Mouse (Mus musculus) natural killer cell, adult 2 months (primary cell): Measurements from ENCODE around the gene Sptb.
A peak's percentile ranks its signal among the peaks of the same experiment; 100 is the strongest.

Experiments used
- DNase-seq, 2 experiments: peaks; one replicate each; pipeline ENCODE4 v3.0.0; 2022; ENCODE audit warnings: low spot score in 2 of 2

The Sptb gene

DNA sequence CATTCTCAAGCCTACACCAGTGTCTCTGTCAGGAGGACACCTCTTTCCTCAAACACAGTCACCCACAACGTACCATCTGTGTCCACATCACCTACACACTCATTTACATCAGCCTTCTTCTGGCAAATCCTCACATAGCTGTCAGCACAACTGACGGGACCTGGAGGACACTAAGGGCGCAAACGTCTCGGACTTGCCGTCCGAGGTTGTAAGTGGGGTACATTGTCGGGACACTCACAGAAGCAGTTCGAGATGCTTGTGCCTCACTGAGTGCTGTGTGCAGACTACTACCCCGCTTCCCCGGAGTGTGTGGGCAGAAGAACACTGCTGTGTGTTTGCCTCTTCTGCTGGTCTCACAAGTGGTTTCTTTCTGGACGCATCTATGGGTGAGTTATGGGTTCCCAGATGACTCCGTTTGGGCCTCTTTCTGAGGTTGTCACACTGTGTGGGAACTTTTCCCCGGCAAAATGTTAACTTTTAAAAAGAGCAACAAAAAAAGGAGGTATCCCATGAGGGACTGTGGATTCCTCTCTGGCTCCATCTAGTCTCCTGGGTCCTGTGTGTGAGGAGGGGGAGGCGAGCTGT lies 164.5 kb downstream of the Sptb start:
- DNase-seq, result no peak

GRCm38 (mm10) chr12:76541879-76542278 lies 168.5 kb downstream of the Sptb start:
- no peak for DNase-seq

DNA sequence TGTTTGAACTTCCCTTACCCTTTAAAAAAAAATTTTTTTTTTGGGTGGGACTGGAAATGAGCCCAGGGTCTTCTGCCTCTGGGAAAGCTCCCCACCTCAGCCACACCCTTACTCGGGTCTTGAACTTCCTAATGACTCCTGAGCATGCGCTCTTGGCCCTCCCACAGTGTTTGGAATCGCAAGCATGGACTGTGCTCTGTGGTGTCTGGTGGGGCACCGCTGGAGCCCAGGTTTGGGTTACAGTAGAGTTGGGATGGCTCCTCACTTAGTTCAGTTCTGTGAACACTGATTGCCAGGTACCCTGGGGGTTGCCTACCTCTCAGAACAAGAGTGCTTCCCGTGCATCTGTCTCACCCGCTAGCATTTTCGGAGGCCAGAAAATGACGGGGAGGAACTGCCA lies 168.9 kb downstream of the Sptb start:
- no peak for DNase-seq

- DNase-seq, result no peak
Measured at GRCm38 (mm10) chr12:76540701-76541221, 169.6 kb downstream of the Sptb start.

GRCm38 (mm10) chr12:76540169-76540568 lies 170.2 kb downstream of the Sptb start:
- DNase-seq, result no peak

- DNase-seq, result peak; percentile 90 to 95
Measured at GRCm38 (mm10) chr12:76537434-76537833, 172.9 kb downstream of the Sptb start.

DNA sequence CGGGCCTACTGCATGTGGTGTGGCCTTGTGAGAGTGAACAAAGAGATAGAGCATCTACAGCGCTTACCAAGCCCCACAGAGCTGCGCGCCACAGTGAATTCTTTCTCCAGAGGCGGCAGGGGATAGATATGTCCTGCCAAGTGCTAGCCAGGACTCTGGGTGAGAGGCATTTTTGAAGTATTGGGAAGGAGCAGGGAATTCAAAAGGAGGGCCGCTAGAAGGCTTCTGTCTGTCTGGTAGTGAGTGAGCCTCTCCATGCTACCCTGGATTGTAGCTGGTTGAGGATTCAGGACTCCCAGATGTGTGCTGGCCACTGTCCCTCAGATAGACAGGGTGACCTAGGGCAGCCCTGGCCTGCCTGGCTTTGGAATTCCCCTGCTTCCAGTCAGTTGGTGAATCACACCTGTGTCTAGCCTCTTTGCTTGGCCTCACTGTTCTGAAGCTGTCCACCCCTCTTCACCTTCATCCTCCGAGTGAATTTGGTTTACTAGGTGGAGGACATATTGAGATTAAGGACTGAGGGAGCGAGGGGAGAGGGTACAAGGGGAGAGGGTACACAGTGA lies 173.7 kb downstream of the Sptb start:
- DNase-seq, result peak; percentile 33 to 35

DNA sequence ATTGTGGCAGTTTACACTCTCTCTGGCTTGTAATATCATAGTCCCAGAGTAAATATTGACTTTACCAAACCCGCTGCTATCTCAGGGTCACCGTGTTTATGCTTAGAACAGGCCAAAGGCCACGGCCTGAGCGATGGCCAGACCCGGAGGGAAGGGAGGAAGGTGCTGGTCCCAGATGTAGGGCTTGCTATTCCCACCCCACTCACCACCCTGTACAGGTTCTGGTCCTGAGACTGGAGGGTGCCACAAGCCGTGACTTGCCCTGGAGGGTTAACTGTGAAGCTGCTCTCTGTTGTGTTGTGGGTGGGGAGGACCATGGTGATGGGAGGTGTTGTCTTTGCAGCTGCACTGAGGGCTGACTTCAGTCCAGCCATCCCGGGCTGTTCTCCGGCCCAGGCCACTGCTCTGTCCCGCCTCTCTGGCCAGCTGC lies 174.9 kb downstream of the Sptb start:
- DNase-seq, result no peak

DNA sequence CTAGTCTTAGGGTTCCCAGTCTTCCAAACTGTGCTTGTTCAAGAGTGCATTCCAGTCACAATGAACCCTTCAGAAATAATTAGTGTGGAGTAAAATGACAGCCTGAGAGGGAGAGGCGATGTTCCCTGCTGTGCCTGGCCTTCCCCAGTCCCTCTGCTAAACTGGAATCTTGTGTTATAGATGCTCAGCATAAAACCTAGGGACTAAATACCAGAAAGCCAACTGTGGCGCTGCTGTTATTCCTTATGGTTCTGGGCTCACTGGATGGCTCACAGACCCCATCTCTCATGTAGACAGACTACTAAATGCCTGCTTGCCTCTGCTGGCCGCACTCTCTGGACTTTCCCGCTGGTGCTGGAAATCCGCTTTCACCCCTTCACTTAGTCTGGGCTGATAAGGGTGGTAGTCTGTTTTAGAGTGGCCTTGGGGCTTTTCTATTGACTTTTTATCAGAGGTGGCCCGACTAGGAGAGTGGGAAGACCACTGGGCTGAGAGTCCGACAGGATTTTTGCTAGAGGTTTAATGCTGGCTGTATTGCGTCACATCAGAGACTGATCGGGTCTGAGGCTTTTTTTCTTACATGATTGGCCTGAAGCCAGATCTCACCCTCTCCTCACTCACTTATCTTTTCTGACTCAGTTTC lies 175.6 kb downstream of the Sptb start:
- no peak for DNase-seq

GRCm38 (mm10) chr12:76534233-76534632 lies 176.1 kb downstream of the Sptb start:
- DNase-seq, result peak; percentile 23 to 32

- DNase-seq, result peak; percentile 47 to 58
Measured at GRCm38 (mm10) chr12:76533377-76534222, 176.7 kb downstream of the Sptb start.

- DNase-seq, result peak in 1 of 2 experiments; percentile 20
Measured at GRCm38 (mm10) chr12:76532926-76533376, 177.4 kb downstream of the Sptb start.

GRCm38 (mm10) chr12:76531986-76532925 lies 178.1 kb downstream of the Sptb start:
- DNase-seq, result no peak

GRCm38 (mm10) chr12:76530580-76531139 lies 179.7 kb downstream of the Sptb start, which contains the start of gene Plekhg3:
Plekhg3 (plus strand) TSS chr12:76530891.
- no peak for DNase-seq
